Mouse (Mus musculus): ENCODE data around the gene Armc8.

DNA sequence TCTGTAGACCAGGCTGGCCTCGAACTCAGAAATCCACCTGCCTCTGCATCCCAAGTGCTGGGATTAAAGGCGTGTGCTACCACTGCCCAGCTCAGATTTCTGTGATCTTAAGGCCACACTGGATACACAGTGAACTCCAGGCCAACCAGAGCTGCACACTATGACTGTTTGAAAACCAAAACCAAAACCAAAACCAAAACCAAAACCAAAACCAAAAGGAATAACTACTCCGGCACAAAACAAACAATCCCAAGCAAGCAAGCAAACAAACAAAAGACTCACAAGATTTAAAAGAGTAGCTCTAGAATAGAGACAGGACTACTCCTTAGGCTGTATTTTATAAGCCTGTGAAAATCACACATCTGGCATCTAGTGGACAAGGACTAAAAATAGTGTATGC, 8.3 kb downstream of the Armc8 start:
- TF ChIP-seq CTCF (IDR thresholded peaks at IDR 0.05; ENCODE audit: borderline replicate concordance, control insufficient read depth, extremely low read depth, insufficient read depth, low read length, poor library complexity): no peak
- TF ChIP-seq POLR2A (IDR thresholded peaks at IDR 0.05; ENCODE audit: control insufficient read depth, extremely low read depth, insufficient read depth, low read length, poor library complexity): no peak
